Mouse (Mus musculus) thymus, adult 2 months (tissue): Measurements from ENCODE around the gene A130010J15Rik.

Source experiments
- CTCF ChIP-seq: fragments of 200-500 bp; IDR thresholded peaks from 2 replicates; pipeline ENCODE4 v1.5.1; 2012; ENCODE audit warnings: mild to moderate bottlenecking, control low read depth, low read length, moderate library complexity, borderline replicate concordance; ENCODE audit not compliant: control insufficient read depth, poor library complexity, insufficient read depth; ENCODE audit errors: extremely low read depth
- POLR2A ChIP-seq: fragments of 200-500 bp; IDR thresholded peaks from 2 replicates; pipeline ENCODE4 v1.6.1; 2012; ENCODE audit warnings: mild to moderate bottlenecking, low read length, control low read depth, moderate library complexity; ENCODE audit not compliant: control insufficient read depth, poor library complexity, insufficient read depth; ENCODE audit errors: extremely low read depth

DNA sequence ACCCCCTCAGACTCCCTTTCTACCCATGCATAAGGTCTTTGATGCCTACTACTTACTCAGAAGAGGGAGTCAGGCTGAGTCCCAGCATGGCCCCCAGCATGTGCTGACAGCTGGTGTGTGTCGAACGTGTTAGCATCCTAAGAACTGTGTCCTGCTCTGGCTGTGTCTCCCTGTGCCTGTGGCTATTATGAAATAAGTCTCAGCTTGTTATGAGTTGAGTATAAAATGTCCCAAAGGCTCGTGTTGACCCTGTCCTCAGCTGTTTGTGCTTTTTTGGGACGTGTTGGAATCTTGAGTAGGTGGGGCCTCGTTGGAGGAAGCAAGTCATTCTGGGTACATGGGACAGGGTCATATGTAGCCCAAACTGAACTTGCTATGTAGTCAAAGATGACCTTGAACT lies 46.2 kb downstream of the A130010J15Rik start:
- no peak for TF ChIP-seq POLR2A
- TF ChIP-seq CTCF, result no peak
